Mouse (Mus musculus): Measurements from ENCODE around the gene Gm15557.

- TF ChIP-seq CTCF (conservative IDR thresholded peaks at IDR 0.05; ENCODE audit: insufficient read depth, insufficient read length, low read depth, low read length) (no peak), POLR2A (IDR thresholded peaks at IDR 0.05; ENCODE audit: low read depth, low read length) (no peak)
These were observed 21.3 kb downstream of the Gm15557 start for GRCm38 (mm10) chr2:155961862-155962261.
